Mouse (Mus musculus) liver, embryonic 14.5 days (tissue): ENCODE measurements around the gene Sgms1. TPM values are rescaled to one million over a fixed set of nuclear protein-coding genes. Genes with fewer than 3 reads are reported as not detected.
A peak's percentile ranks its signal among the peaks of the same experiment; 100 is the strongest.

Source experiments
- ATAC-seq: fragments of 200-750 bp; cut with Nextera tagmentation; 2 replicates; pipeline ENCODE4 v1.8.0; 2017; ENCODE audit warnings: moderate number of reproducible peaks, mild to moderate bottlenecking, moderate library complexity; ENCODE audit not compliant: insufficient read depth
- DNase-seq, 3 experiments: peaks; one replicate each; pipeline ENCODE4 v3.0.0-alpha.2; 2012 to 2013; ENCODE audit warnings: low read depth in 3 of 3, low spot score in 3 of 3
- H3K27ac ChIP-seq: fragments of 300-500 bp; sonication (generic); 2 replicates; pipeline ENCODE4 v1.5.1; 2014; ENCODE audit warnings: moderate library complexity, mild to moderate bottlenecking, control low read depth, inconsistent platforms
- H3K27me3 ChIP-seq: fragments of 300-500 bp; sonication (generic); 2 replicates; pipeline ENCODE4 v1.6.1; 2014; ENCODE audit warnings: mild to moderate bottlenecking, low read length, moderate library complexity; ENCODE audit not compliant: control insufficient read depth, insufficient read depth
- H3K36me3 ChIP-seq: fragments of 300-500 bp; sonication (generic); replicated peaks from 2 replicates; pipeline ENCODE4 v1.6.1; 2014; ENCODE audit warnings: low read depth; ENCODE audit not compliant: control insufficient read depth, insufficient read depth
- H3K4me1 ChIP-seq, 2 experiments: fragments of 200-500 bp in 1 of 2; fragments of 300-500 bp in 1 of 2; sonication (generic) in 1 of 2; replicated peaks; 2 replicates each; pipeline ENCODE4 v1.6.1; 2012 to 2014; ENCODE audit warnings: antibody characterized with exemption in 1 of 2, inconsistent platforms in 1 of 2, low read length in 1 of 2; ENCODE audit not compliant: control insufficient read depth in 2 of 2, insufficient read depth in 2 of 2
- H3K4me2 ChIP-seq: fragments of 300-500 bp; sonication (generic); 2 replicates; pipeline ENCODE4 v1.6.1; 2014; ENCODE audit warnings: low read depth, mild to moderate bottlenecking, control low read depth, moderate library complexity
- H3K4me3 ChIP-seq, 2 experiments: fragments of 200-500 bp in 1 of 2; fragments of 300-500 bp in 1 of 2; sonication (generic) in 1 of 2; 2 replicates each; pipeline ENCODE4 v1.5.1; 2012 to 2014; ENCODE audit warnings: low read depth in 2 of 2, low read length in 2 of 2, mild to moderate bottlenecking in 2 of 2, control low read depth in 1 of 2, inconsistent platforms in 1 of 2, moderate library complexity in 1 of 2; ENCODE audit not compliant: insufficient read depth in 1 of 2
- H3K9ac ChIP-seq: fragments of 300-500 bp; sonication (generic); replicated peaks from 2 replicates; pipeline ENCODE4 v1.6.1; 2014; ENCODE audit warnings: mild to moderate bottlenecking, control low read depth, moderate library complexity
- H3K9me3 ChIP-seq: fragments of 300-500 bp; sonication (generic); 2 replicates; pipeline ENCODE4 v1.6.1; 2016; ENCODE audit warnings: low read length, mixed read lengths; ENCODE audit not compliant: control insufficient read depth
- CTCF ChIP-seq: IDR thresholded peaks from 2 replicates; pipeline ENCODE4 v1.5.1; 2016; ENCODE audit warnings: antibody characterized with exemption, low read depth, control low read depth
- EP300 ChIP-seq: IDR thresholded peaks from 2 replicates; pipeline ENCODE4 v1.6.1; 2016; ENCODE audit warnings: antibody characterized with exemption, low read depth
- WGBS: fragments of 180-500 bp; shearing (Covaris S2); extraction: QIAGEN DNeasy Blood & Tissue Kit; methylation state at CpG from one replicate; pipeline ENCODE4 v1.1.7; 2014; ENCODE audit not compliant: insufficient replicate concordance; 5-methylcytosine and 5-hydroxymethylcytosine counted together
- polyA plus RNA-seq, 2 experiments: library from polyadenylated mRNA; depleted of rRNA in 1 of 2; stranded (reverse) in 1 of 2; unstranded in 1 of 2; fragments of >200 nt; fragmentation: Nextera tagmentation in 1 of 2; extraction: Ambion mirVana in 1 of 2; gene quantifications; 2 replicates each; pipeline versions ENCODE4 v1.2.1 to v1.2.3; 2012 to 2014

The Sgms1 gene
- polyA plus RNA-seq, 2 experiments, result 17.3 to 19.2 TPM

DNA sequence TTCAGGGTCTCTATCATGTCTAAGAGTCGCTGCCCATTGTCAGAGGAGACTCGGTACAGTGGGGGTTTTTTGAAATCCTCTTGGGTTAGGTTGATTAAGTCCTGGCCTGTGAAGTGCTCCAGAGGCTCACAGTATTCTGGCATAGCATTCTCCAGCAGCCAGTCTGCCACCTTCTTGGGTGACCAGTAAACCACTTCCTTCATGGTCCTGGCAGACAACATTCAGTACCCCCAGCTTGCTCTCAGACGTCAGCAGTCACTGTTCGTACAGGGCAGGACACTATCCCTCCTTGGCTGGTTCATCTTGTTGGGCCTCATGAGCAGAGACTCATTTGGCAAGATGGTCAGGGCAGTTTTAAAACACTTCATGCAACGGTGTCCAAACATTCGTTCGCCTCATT lies 229.6 kb downstream of the Sgms1 start:
- no peaks in the 10 kb centered on the region for H3K9me3 ChIP-seq
- TF ChIP-seq CTCF (no peak), EP300 (no peak)
- H3K27me3 ChIP-seq, result no peaks in the 10 kb centered on the region
- H3K4me1 ChIP-seq, result peaks cover 12 to 14% of the 10 kb centered on the region in 2 experiments
- 86% methylated on average over 7 of the region's 7 CpGs for WGBS
- peaks cover 20% of the 10 kb centered on the region for H3K36me3 ChIP-seq
- no peak overlapping the region for H3K9ac ChIP-seq
- no peak overlapping the region for H3K4me3 ChIP-seq
- no peak for ATAC-seq
- no peak overlapping the region for H3K27ac ChIP-seq
- no peak overlapping the region for H3K4me2 ChIP-seq
- DNase-seq, result no peak

- Histone ChIP-seq H3K4me2 (no peak overlapping the region), H3K36me3 (peaks cover 20% of the 10 kb centered on the region), H3K27me3 (no peaks in the 10 kb centered on the region), H3K27ac (no peak overlapping the region), H3K4me3 (no peak overlapping the region), H3K9me3 (no peaks in the 10 kb centered on the region), H3K9ac (no peak overlapping the region), H3K4me1 (peaks cover 12 to 14% of the 10 kb centered on the region in 2 experiments)
- TF ChIP-seq EP300, result no peak
- TF ChIP-seq CTCF, result no peak
- ATAC-seq, result no peak
- WGBS, result 97% methylated on average over 1 of the region's 1 CpGs
- no peak for DNase-seq
Measured at GRCm38 (mm10) chr19:32159168-32159567, 230.3 kb downstream of the Sgms1 start.

GRCm38 (mm10) chr19:32157045-32157444 lies 232.5 kb downstream of the Sgms1 start:
- Histone ChIP-seq H3K4me3 (no peak overlapping the region), H3K9me3 (no peaks in the 10 kb centered on the region), H3K27ac (no peak overlapping the region), H3K36me3 (peaks cover 20% of the 10 kb centered on the region), H3K9ac (no peak overlapping the region), H3K27me3 (no peaks in the 10 kb centered on the region), H3K4me1 (peaks cover 12 to 14% of the 10 kb centered on the region in 2 experiments), H3K4me2 (peak overlapping the region; percentile 34)
- 15% methylated on average over 6 of the region's 6 CpGs for WGBS
- DNase-seq, result peak; percentile 38 to 60 (median 51)
- TF ChIP-seq CTCF (no peak), EP300 (no peak)
- peak; percentile 88 for ATAC-seq

- no peak overlapping the region for H3K9ac ChIP-seq
- H3K9me3 ChIP-seq, result no peaks in the 10 kb centered on the region
- H3K4me1 ChIP-seq, result peaks cover 10% of the 10 kb centered on the region in 2 experiments
- DNase-seq (no peak), ATAC-seq (no peak)
- H3K27ac ChIP-seq, result no peak overlapping the region
- TF ChIP-seq EP300, result no peak
- peak; percentile 20; the same call in 1 of the 2 replicates for TF ChIP-seq CTCF
- H3K4me3 ChIP-seq, result no peak overlapping the region
- H3K36me3 ChIP-seq, result no peaks in the 10 kb centered on the region; the same call in none of the 2 replicates
- no peaks in the 10 kb centered on the region for H3K27me3 ChIP-seq
- WGBS, result 62% methylated on average over 6 of the region's 6 CpGs
- no peak overlapping the region for H3K4me2 ChIP-seq
Measured at GRCm38 (mm10) chr19:32152529-32152928, 237.0 kb downstream of the Sgms1 start.

GRCm38 (mm10) chr19:32148710-32149109 lies 240.8 kb downstream of the Sgms1 start:
- Histone ChIP-seq H3K27me3 (no peaks in the 10 kb centered on the region), H3K9ac (no peak overlapping the region), H3K4me1 (no peaks in the 10 kb centered on the region), H3K27ac (no peak overlapping the region), H3K36me3 (no peaks in the 10 kb centered on the region; the same call in 1 of the 2 replicates), H3K4me2 (no peak overlapping the region), H3K4me3 (no peak overlapping the region), H3K9me3 (no peaks in the 10 kb centered on the region)
- WGBS, result 47% methylated on average over 5 of the region's 5 CpGs
- DNase-seq (no peak), ATAC-seq (no peak)
- no peak for TF ChIP-seq CTCF
- TF ChIP-seq EP300, result no peak

DNA sequence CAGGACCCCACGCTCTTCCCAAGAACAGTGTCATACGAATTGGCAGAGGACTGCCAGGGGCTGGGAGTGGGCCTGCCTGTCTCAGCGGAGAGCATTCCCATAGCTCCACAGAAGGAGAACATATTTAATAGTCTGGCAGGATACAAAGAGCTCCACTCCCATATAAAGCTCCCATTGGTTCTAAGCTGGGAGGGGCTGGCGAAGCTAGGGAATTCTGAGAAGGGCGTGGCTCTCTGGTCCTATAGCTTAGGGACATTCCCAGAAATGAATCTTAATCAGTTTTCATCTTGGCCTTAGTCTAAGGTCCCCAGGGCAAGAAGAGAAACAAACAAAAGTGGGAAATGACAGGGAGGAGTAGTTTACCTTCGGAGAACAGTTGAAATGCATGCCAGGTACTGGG lies 247.1 kb downstream of the Sgms1 start:
- Histone ChIP-seq H3K4me1 (peaks cover 6 to 15% of the 10 kb centered on the region in 2 experiments), H3K27ac (no peak overlapping the region), H3K9ac (no peak overlapping the region), H3K27me3 (no peaks in the 10 kb centered on the region), H3K4me2 (no peak overlapping the region), H3K9me3 (no peaks in the 10 kb centered on the region), H3K4me3 (no peak overlapping the region), H3K36me3 (peaks cover 9% of the 10 kb centered on the region)
- TF ChIP-seq CTCF, result no peak
- no peak for TF ChIP-seq EP300
- ATAC-seq (no peak), DNase-seq (no peak)
- WGBS, result 83% methylated on average over 6 of the region's 6 CpGs
